In the genomic region with DNA sequence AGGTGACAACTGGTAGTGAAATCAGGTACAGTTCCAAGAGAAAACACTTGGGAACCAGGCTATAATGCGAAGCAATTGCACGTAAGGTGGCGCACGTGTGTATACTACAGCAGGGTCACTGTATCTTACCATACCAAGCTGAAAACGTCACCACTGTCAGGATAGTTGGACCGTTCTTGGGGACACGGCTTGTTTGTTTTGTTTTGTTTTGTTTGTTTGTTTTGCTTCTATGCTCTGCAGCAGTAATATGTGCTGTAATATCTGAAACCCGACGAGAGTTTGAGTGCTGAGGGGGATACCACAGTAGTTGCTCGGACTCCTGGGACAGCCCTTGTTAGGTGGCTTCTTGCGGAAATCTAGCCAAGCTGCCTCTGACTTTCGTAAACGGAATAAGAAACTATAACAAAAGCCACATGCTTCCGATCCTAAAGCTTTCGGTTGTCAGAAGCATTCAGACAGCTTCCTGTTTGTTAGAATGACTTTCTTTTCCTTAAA, we compare ENCODE assay signal across 8 mouse cellular contexts. TPM values are rescaled to one million over a fixed set of nuclear protein-coding genes. Genes with fewer than 3 reads are reported as not detected.
A peak's percentile ranks its signal among the peaks of the same experiment; 100 is the strongest.
DNase-seq lines count a peak whose midpoint lies in the region; ATAC-seq lines count a peak whose summit lies in the region.

No protein-coding gene starts in this region.

- DNase-seq in neural tube, embryonic 11.5 days (ENCODE audit: low spot score), result peak; percentile 21
- DNase-seq in neural tube, embryonic 10.5 days (ENCODE audit: extremely low spot score, low spot score), result no peak
- peak; percentile 8 to 18 for DNase-seq in heart, postnatal 14 days
- no peak for DNase-seq in cerebellum, adult 11 months
- DNase-seq in urinary bladder, adult 18-20 months (ENCODE audit: low spot score in 2 of 2), result no peak

- H3K4me3 ChIP-seq in neural tube, embryonic 11.5 days (ENCODE audit: low read depth, low read length), result peak overlapping the region; percentile 76
- H3K4me3 ChIP-seq in embryonic facial prominence, embryonic 12.5 days, result peak overlapping the region; percentile 88
- H3K4me3 ChIP-seq in limb, embryonic 13.5 days, result peak overlapping the region; percentile 64
- H3K4me3 ChIP-seq in midbrain, embryonic 13.5 days (replicated peaks), result peak overlapping the region; percentile 86

- peaks cover 13% of the 10 kb centered on the region for H3K4me1 ChIP-seq in neural tube, embryonic 11.5 days (ENCODE audit: control insufficient read depth, insufficient read depth, low read length)
- peaks cover 10% of the 10 kb centered on the region; the same call in 1 of the 2 replicates for H3K4me1 ChIP-seq in embryonic facial prominence, embryonic 12.5 days
- peaks cover 20% of the 10 kb centered on the region for H3K4me1 ChIP-seq in limb, embryonic 13.5 days
- peaks cover 21% of the 10 kb centered on the region for H3K4me1 ChIP-seq in midbrain, embryonic 13.5 days (replicated peaks)

- intact Hi-C loops in heart, postnatal 14 days (cut with DNase I), result loop anchor here (2.0 to 10.0 kb wide), 3 partner anchors 121 to 352 kb away; a partner anchor contains a TSS

- no peaks in the 10 kb centered on the region for H3K27me3 ChIP-seq in neural tube, embryonic 11.5 days (ENCODE audit: control insufficient read depth, insufficient read depth, low read length)
- H3K27me3 ChIP-seq in embryonic facial prominence, embryonic 12.5 days, result no peaks in the 10 kb centered on the region
- H3K27me3 ChIP-seq in limb, embryonic 13.5 days, result no peaks in the 10 kb centered on the region
- no peaks in the 10 kb centered on the region for H3K27me3 ChIP-seq in midbrain, embryonic 13.5 days

- ATAC-seq in neural tube, embryonic 11.5 days (ENCODE audit: insufficient read depth, low FRiP score, low TSS enrichment), result peak; percentile 66
- ATAC-seq in embryonic facial prominence, embryonic 12.5 days (ENCODE audit: insufficient number of reproducible peaks, insufficient read depth, low FRiP score, low TSS enrichment), result 0 out of 2 replicates have a peak, but pooled peaks have one; percentile 59
- ATAC-seq in limb, embryonic 13.5 days (ENCODE audit: low FRiP score, low read depth), result peak; percentile 61
- ATAC-seq in midbrain, embryonic 13.5 days, result peak; percentile 78

- peak overlapping the region; percentile 48; the same call in 1 of the 2 replicates for H3K9ac ChIP-seq in neural tube, embryonic 11.5 days (ENCODE audit: low read length)
- peak overlapping the region; percentile 41 for H3K9ac ChIP-seq in embryonic facial prominence, embryonic 12.5 days
- peak overlapping the region; percentile 79 for H3K9ac ChIP-seq in limb, embryonic 13.5 days
- H3K9ac ChIP-seq in midbrain, embryonic 13.5 days (replicated peaks), result peak overlapping the region; percentile 44; the same call in 1 of the 2 replicates

- peaks cover 3% of the 10 kb centered on the region; the same call in 1 of the 2 replicates for H3K36me3 ChIP-seq in neural tube, embryonic 11.5 days (ENCODE audit: control insufficient read depth, insufficient read depth, low read length)
- H3K36me3 ChIP-seq in embryonic facial prominence, embryonic 12.5 days, result peaks cover 15% of the 10 kb centered on the region
- peaks cover 24% of the 10 kb centered on the region for H3K36me3 ChIP-seq in limb, embryonic 13.5 days
- peaks cover 26% of the 10 kb centered on the region for H3K36me3 ChIP-seq in midbrain, embryonic 13.5 days

- peak overlapping the region; percentile 78 for H3K27ac ChIP-seq in neural tube, embryonic 11.5 days (ENCODE audit: low read depth, low read length)
- H3K27ac ChIP-seq in embryonic facial prominence, embryonic 12.5 days, result peak overlapping the region; percentile 87
- peak overlapping the region; percentile 85 for H3K27ac ChIP-seq in limb, embryonic 13.5 days
- peak overlapping the region; percentile 93 for H3K27ac ChIP-seq in midbrain, embryonic 13.5 days

- no peaks in the 10 kb centered on the region for H3K9me3 ChIP-seq in neural tube, embryonic 11.5 days (ENCODE audit: control insufficient read depth, low read length)
- H3K9me3 ChIP-seq in embryonic facial prominence, embryonic 12.5 days, result no peaks in the 10 kb centered on the region
- no peaks in the 10 kb centered on the region for H3K9me3 ChIP-seq in limb, embryonic 13.5 days
- no peaks in the 10 kb centered on the region for H3K9me3 ChIP-seq in midbrain, embryonic 13.5 days

- 14% methylated on average over 15 of the region's 15 CpGs for WGBS in neural tube, embryonic 11.5 days
- 5% methylated on average over 15 of the region's 15 CpGs for WGBS in embryonic facial prominence, embryonic 12.5 days
- 9% methylated on average over 15 of the region's 15 CpGs for WGBS in limb, embryonic 13.5 days
- 13% methylated on average over 15 of the region's 15 CpGs for WGBS in midbrain, embryonic 13.5 days

- H3K4me2 ChIP-seq in neural tube, embryonic 11.5 days (ENCODE audit: low read depth), result peak overlapping the region; percentile 70
- peak overlapping the region; percentile 70 for H3K4me2 ChIP-seq in embryonic facial prominence, embryonic 12.5 days (replicated peaks)
- H3K4me2 ChIP-seq in limb, embryonic 13.5 days (replicated peaks), result peak overlapping the region; percentile 87
- peak overlapping the region; percentile 72 for H3K4me2 ChIP-seq in midbrain, embryonic 13.5 days (replicated peaks)

RNA-seq across cellular contexts. Expression of a gene that starts 0.6 kb away (rescaled TPM):
- polyA plus RNA-seq in neural tube, embryonic 11.5 days (2014; fragmentation: Nextera tagmentation; extraction: Ambion mirVana), result 55.4 and 56.6 TPM in 2 replicates
- 44.0 and 45.1 TPM in 2 replicates for polyA plus RNA-seq in embryonic facial prominence, embryonic 12.5 days (2016; fragmentation: Nextera tagmentation; extraction: Ambion mirVana)
- total RNA-seq in heart, postnatal 14 days (2021), result 10 to 100 TPM; 25.4 to 25.6 TPM
- 46.4 and 47.8 TPM in 2 replicates for polyA plus RNA-seq in limb, embryonic 13.5 days (2015; fragmentation: Nextera tagmentation; extraction: Ambion mirVana)
- 66.4 and 67.6 TPM in 2 replicates for polyA plus RNA-seq in midbrain, embryonic 13.5 days (2015; fragmentation: Nextera tagmentation; extraction: Ambion mirVana)

RNA-seq across cellular contexts. Expression of a gene that starts 8.7 kb away (rescaled TPM):
- polyA plus RNA-seq in neural tube, embryonic 11.5 days (2014; fragmentation: Nextera tagmentation; extraction: Ambion mirVana), result 70.7 and 74.8 TPM in 2 replicates
- 51.7 and 52.3 TPM in 2 replicates for polyA plus RNA-seq in embryonic facial prominence, embryonic 12.5 days (2016; fragmentation: Nextera tagmentation; extraction: Ambion mirVana)
- total RNA-seq in heart, postnatal 14 days (2021), result 10 to 100 TPM; 17.3 to 17.8 TPM
- 42.1 and 42.3 TPM in 2 replicates for polyA plus RNA-seq in limb, embryonic 13.5 days (2015; fragmentation: Nextera tagmentation; extraction: Ambion mirVana)
- 68.8 and 82.1 TPM in 2 replicates for polyA plus RNA-seq in midbrain, embryonic 13.5 days (2015; fragmentation: Nextera tagmentation; extraction: Ambion mirVana)

RNA-seq across cellular contexts. Expression of a gene that starts 26.5 kb away (rescaled TPM):
- polyA plus RNA-seq in neural tube, embryonic 11.5 days (2014; fragmentation: Nextera tagmentation; extraction: Ambion mirVana), result 1.4 and 1.8 TPM in 2 replicates
- polyA plus RNA-seq in embryonic facial prominence, embryonic 12.5 days (2016; fragmentation: Nextera tagmentation; extraction: Ambion mirVana), result 0.67 and 1.3 TPM in 2 replicates
- under 1 TPM; 0.24 to 0.81 TPM for total RNA-seq in heart, postnatal 14 days (2021)
- polyA plus RNA-seq in limb, embryonic 13.5 days (2015; fragmentation: Nextera tagmentation; extraction: Ambion mirVana), result 0.66 and 1.0 TPM in 2 replicates
- polyA plus RNA-seq in midbrain, embryonic 13.5 days (2015; fragmentation: Nextera tagmentation; extraction: Ambion mirVana), result 7.5 and 9.8 TPM in 2 replicates

RNA-seq across cellular contexts. Expression of a gene that starts 28.3 kb away (rescaled TPM):
- 50.1 and 54.6 TPM in 2 replicates for polyA plus RNA-seq in neural tube, embryonic 11.5 days (2014; fragmentation: Nextera tagmentation; extraction: Ambion mirVana)
- 17.5 and 17.6 TPM in 2 replicates for polyA plus RNA-seq in embryonic facial prominence, embryonic 12.5 days (2016; fragmentation: Nextera tagmentation; extraction: Ambion mirVana)
- total RNA-seq in heart, postnatal 14 days (2021), result 1 to 10 TPM; 8.9 to 9.0 TPM
- 12.4 and 12.6 TPM in 2 replicates for polyA plus RNA-seq in limb, embryonic 13.5 days (2015; fragmentation: Nextera tagmentation; extraction: Ambion mirVana)
- 95.9 and 98.5 TPM in 2 replicates for polyA plus RNA-seq in midbrain, embryonic 13.5 days (2015; fragmentation: Nextera tagmentation; extraction: Ambion mirVana)

RNA-seq across cellular contexts. Expression of a gene that starts 28.9 kb away (rescaled TPM):
- polyA plus RNA-seq in neural tube, embryonic 11.5 days (2014; fragmentation: Nextera tagmentation; extraction: Ambion mirVana), result not detected in 2 replicates
- polyA plus RNA-seq in embryonic facial prominence, embryonic 12.5 days (2016; fragmentation: Nextera tagmentation; extraction: Ambion mirVana), result 0.26 and 0.37 TPM in 2 replicates
- total RNA-seq in heart, postnatal 14 days (2021), result not detected
- polyA plus RNA-seq in limb, embryonic 13.5 days (2015; fragmentation: Nextera tagmentation; extraction: Ambion mirVana), result not detected in 2 replicates
- polyA plus RNA-seq in midbrain, embryonic 13.5 days (2015; fragmentation: Nextera tagmentation; extraction: Ambion mirVana), result 0.58 and 1.3 TPM in 2 replicates

Comparison
In these comparisons a context has a peak if more than half of its experiments do, and no peak if none do; other contexts are left out.
1. DNase-seq: peak in neural tube, embryonic 11.5 days (single experiment) and heart, postnatal 14 days (2 of 2); none in neural tube, embryonic 10.5 days (single experiment), cerebellum, adult 11 months (single experiment) and urinary bladder, adult 18-20 months (0 of 2).
2. Peak in every context shown above with its lines, with median percentiles within 50 percentile points of each other: ATAC-seq, H3K27ac ChIP-seq, H3K4me2 ChIP-seq, H3K4me3 ChIP-seq and H3K9ac ChIP-seq.